Mouse (Mus musculus) forebrain, embryonic 14.5 days (tissue): ENCODE measurements around the gene AF067061. TPM values are rescaled to one million over a fixed set of nuclear protein-coding genes. Genes with fewer than 3 reads are reported as not detected.

Source experiments
- polyA plus RNA-seq: library from polyadenylated mRNA; unstranded; fragments of >200 nt; fragmentation: Nextera tagmentation; extraction: Ambion mirVana; gene quantifications from 2 replicates; pipeline ENCODE4 v1.2.1, GENCODE M21; 2014

The AF067061 gene
- polyA plus RNA-seq, 1 experiment from 2014 or later = not detected

Other genes starting within 250 kb of the AF067061 start
- not detected in 2 replicates for gene Gm36079, start 236.1 kb upstream of the AF067061 start, polyA plus RNA-seq
- gene Gm21188, start 210.9 kb upstream of the AF067061 start, polyA plus RNA-seq = not detected in 2 replicates
- not detected in 2 replicates for gene Gm20767, start 122.9 kb upstream of the AF067061 start, polyA plus RNA-seq
- not detected in 2 replicates for gene Gm21818, start 90.7 kb upstream of the AF067061 start, polyA plus RNA-seq
- gene Gm21762, start 47.2 kb upstream of the AF067061 start, polyA plus RNA-seq = not detected in 2 replicates
- not detected in 2 replicates for gene Gm21731, start 24.0 kb upstream of the AF067061 start, polyA plus RNA-seq
- 0.23 and 0.33 TPM in 2 replicates for gene BC147527, start 37.3 kb downstream of the AF067061 start, polyA plus RNA-seq
- gene Tcstv3, start 53.8 kb downstream of the AF067061 start, polyA plus RNA-seq = not detected in 2 replicates